In the genomic region with DNA sequence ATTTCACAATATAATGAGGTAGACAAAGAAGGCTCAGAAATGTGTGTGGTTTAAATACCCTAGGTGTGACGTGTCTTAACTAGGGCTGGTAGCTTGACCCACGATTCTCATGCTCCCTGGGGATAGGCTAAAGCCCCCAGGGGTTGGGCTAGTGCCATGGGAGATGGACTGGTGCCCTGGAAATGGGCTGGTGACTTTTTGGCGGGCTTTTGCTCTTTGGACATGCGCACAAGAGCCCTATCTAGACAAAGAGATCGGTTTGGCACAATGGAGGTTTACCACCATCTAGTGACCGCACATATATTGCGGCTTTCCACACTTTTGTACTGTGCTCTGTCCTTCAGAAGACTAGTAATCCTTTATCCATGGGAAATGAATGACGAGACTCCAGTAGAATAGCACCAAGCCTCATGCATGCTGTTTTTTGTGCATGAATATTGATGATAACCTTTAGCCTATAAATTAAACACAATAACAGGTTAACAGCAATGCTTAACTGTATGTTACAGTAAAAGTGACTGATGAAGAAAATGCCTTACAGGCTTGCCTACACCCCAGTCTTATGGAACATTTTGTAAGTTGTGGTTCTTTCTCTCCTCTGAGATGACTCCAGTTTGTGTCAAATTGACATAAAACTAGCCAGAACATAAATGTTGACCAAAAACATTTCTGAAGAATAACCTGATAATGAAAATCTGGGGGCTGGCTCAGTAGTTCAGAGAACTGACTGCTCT, we compare ENCODE assay signal across 8 mouse cellular contexts. TPM values are rescaled to one million over a fixed set of nuclear protein-coding genes. Genes with fewer than 3 reads are reported as not detected.
A peak's percentile ranks its signal among the peaks of the same experiment; 100 is the strongest.
DNase-seq lines count a peak whose midpoint lies in the region; ATAC-seq and TF ChIP-seq lines count a peak whose summit lies in the region.
"Not testable (repeated sequence)": the region's sequence is repeated elsewhere in the genome, so short reads cannot be mapped to it uniquely, and the experiment has no call there.

No protein-coding gene starts in this region.

- peak overlapping the region; percentile 70 for H3K9ac ChIP-seq in MEL (ENCODE audit: control insufficient read depth, low read depth, low read length, poor library complexity, severe bottlenecking)
- peak overlapping the region; percentile 46 for H3K9ac ChIP-seq in forebrain, embryonic 16.5 days (replicated peaks; ENCODE audit: low read depth, low read length)
- H3K9ac ChIP-seq in liver, embryonic 13.5 days, result not testable (repeated sequence)

- not testable (repeated sequence) for H3K27me3 ChIP-seq in MEL (ENCODE audit: control insufficient read depth in 1 of 2, insufficient read depth in 2 of 2, low read length in 2 of 2); cerebellum, adult 2 months (ENCODE audit: control insufficient read depth, insufficient read depth, low read length); forebrain, embryonic 16.5 days (replicated peaks; ENCODE audit: control insufficient read depth, insufficient read depth, low read length); liver, embryonic 13.5 days

- peak overlapping the region; percentile 39 to 41 for H3K4me3 ChIP-seq in MEL (ENCODE audit: control insufficient read depth in 1 of 2, insufficient read depth in 1 of 2, low read depth in 2 of 2, low read length in 2 of 2)
- H3K4me3 ChIP-seq in cerebellum, adult 2 months (replicated peaks; ENCODE audit: insufficient read depth, low read depth, low read length), result not testable (repeated sequence)
- H3K4me3 ChIP-seq in forebrain, embryonic 16.5 days (replicated peaks; ENCODE audit: low read length), result peak overlapping the region; percentile 37
- H3K4me3 ChIP-seq in liver, embryonic 13.5 days (replicated peaks), result 0 out of 2 replicates have a peak overlapping the region, but pooled peaks have one; percentile 2

- peak overlapping the region; percentile 41 for H3K27ac ChIP-seq in MEL (ENCODE audit: control insufficient read depth, low read depth, low read length)
- not testable (repeated sequence) for H3K27ac ChIP-seq in cerebellum, adult 2 months (ENCODE audit: insufficient read depth, low read length); liver, embryonic 13.5 days
- H3K27ac ChIP-seq in forebrain, embryonic 16.5 days (ENCODE audit: low read length), result peak overlapping the region; percentile 64

- not testable (repeated sequence) for TF ChIP-seq EP300 in MEL (IDR thresholded peaks at IDR 0.05; ENCODE audit: low read depth in 1 of 2, low read length in 2 of 2)

- WGBS in cerebellum, adult 2 months, result 13% methylated on average over 8 of the region's 8 CpGs
- WGBS in forebrain, embryonic 16.5 days, result 26% methylated on average over 8 of the region's 8 CpGs
- 30% methylated on average over 8 of the region's 8 CpGs for WGBS in liver, embryonic 13.5 days (ENCODE audit: insufficient replicate concordance)

- TF ChIP-seq CTCF in MEL (IDR thresholded peaks at IDR 0.05 in 2 of 3, conservative IDR thresholded peaks at IDR 0.05 in 1 of 3; ENCODE audit: control insufficient read depth in 1 of 3, insufficient read depth in 1 of 3, low read depth in 2 of 3, low read length in 3 of 3, poor library complexity in 1 of 3, severe bottlenecking in 1 of 3), result peak in 2 of 3 experiments; percentile 47 to 57; a peak in 4 of 6 replicates
- TF ChIP-seq CTCF in cerebellum, adult 2 months (IDR thresholded peaks at IDR 0.05; ENCODE audit: borderline replicate concordance, insufficient read depth, low read depth, low read length), result peak; percentile 61

- not testable (repeated sequence) for TF ChIP-seq POLR2A in MEL (IDR thresholded peaks at IDR 0.05; ENCODE audit: control insufficient read depth in 1 of 2, insufficient read depth in 1 of 2, low read depth in 1 of 2, low read length in 2 of 2, poor library complexity in 1 of 2); cerebellum, adult 2 months (IDR thresholded peaks at IDR 0.05; ENCODE audit: borderline replicate concordance, insufficient read depth, low read length)

- H3K4me1 ChIP-seq in MEL (ENCODE audit: control insufficient read depth in 1 of 2, insufficient read depth in 2 of 2, low read length in 2 of 2); cerebellum, adult 2 months (ENCODE audit: control insufficient read depth, insufficient read depth, low read length); forebrain, embryonic 16.5 days (replicated peaks; ENCODE audit: control insufficient read depth, insufficient read depth, low read length); liver, embryonic 13.5 days (replicated peaks): not testable (repeated sequence)

- DNase-seq in MEL (ENCODE audit: low read depth, low spot score), result peak; percentile 67
- DNase-seq in cerebellum, adult 2 months, result peak; percentile 30 to 42
- DNase-seq in heart, postnatal 4 days, result peak; percentile 52
- peak; percentile 7 to 56 for DNase-seq in kidney, postnatal 36 days
- DNase-seq in liver, embryonic 13.5 days, result not testable (repeated sequence)
- peak; percentile 45 for DNase-seq in naive thymus-derived CD4-positive, alpha-beta T cell, adult 2 months (ENCODE audit: low read depth)
- peak; percentile 60 for DNase-seq in testis, postnatal 10 days (ENCODE audit: low spot score)

- H3K79me2 ChIP-seq in MEL (ENCODE audit: control insufficient read depth, insufficient read depth, low read length, poor library complexity), result not testable (repeated sequence)

- H3K9me3 ChIP-seq in MEL (replicated peaks; ENCODE audit: insufficient read depth, low read length); forebrain, embryonic 16.5 days (ENCODE audit: control insufficient read depth, low read length); liver, embryonic 13.5 days (replicated peaks): not testable (repeated sequence)

- peak; percentile 97 for ATAC-seq in forebrain, embryonic 16.5 days
- ATAC-seq in liver, embryonic 13.5 days (ENCODE audit: low read depth), result peak; percentile 48

- peak; percentile 56 for TF ChIP-seq RAD21 in MEL (IDR thresholded peaks at IDR 0.05; ENCODE audit: low read depth, low read length)

- H3K36me3 ChIP-seq in MEL (ENCODE audit: control insufficient read depth in 1 of 2, insufficient read depth in 2 of 2, low read length in 2 of 2); forebrain, embryonic 16.5 days (ENCODE audit: control insufficient read depth, insufficient read depth); liver, embryonic 13.5 days: not testable (repeated sequence)

- H3K4me2 ChIP-seq in forebrain, embryonic 16.5 days (ENCODE audit: low read length), result peak overlapping the region; percentile 55
- H3K4me2 ChIP-seq in liver, embryonic 13.5 days, result peak overlapping the region; percentile 41

TF ChIP-seq in MEL, 35 proteins besides CTCF, POLR2A, EP300 and RAD21:
- TF ChIP-seq E2F4 (IDR thresholded peaks at IDR 0.05; ENCODE audit: borderline replicate concordance, low read depth, low read length), result peak; percentile 79; the same call in 1 of the 2 replicates
- peak; percentile 61 for TF ChIP-seq NRF1 (IDR thresholded peaks at IDR 0.05; ENCODE audit: insufficient read depth, low read depth, low read length, poor library complexity, severe bottlenecking)
- TF ChIP-seq SMC3 (IDR thresholded peaks at IDR 0.05; ENCODE audit: low read depth, low read length), result peak; percentile 46
TF ChIP-seq in MEL: peak in this region for 3; not testable (repeated sequence) for 32.

RNA-seq across cellular contexts. Expression of a gene that starts 27.5 kb away (rescaled TPM):
- 18.0 and 18.8 TPM in 2 replicates for total RNA-seq in MEL (2012; rRNA removed)
- polyA plus RNA-seq in MEL (2012; ENCODE audit: insufficient read depth in 1 of 2, insufficient read length in 2 of 2, low read depth in 1 of 2, low replicate concordance in 2 of 2, missing spikeins in 1 of 2), result 100 to 1,000 TPM in 1 of 2 experiments, 10 to 100 TPM in 1; 13.6 to 364 TPM
- 37.5 and 38.5 TPM in 2 replicates for polyA plus RNA-seq in cerebellum, adult 2 months (2012; rRNA removed)
- 32.2 and 34.9 TPM in 2 replicates for polyA plus RNA-seq in forebrain, embryonic 16.5 days (2015; fragmentation: Nextera tagmentation; extraction: Ambion mirVana)
- total RNA-seq in heart, postnatal 4 days (2021), result 10 to 100 TPM in 1 of 2 experiments, 1 to 10 TPM in 1; 9.3 to 11.2 TPM
- 8.9 and 9.7 TPM in 2 replicates for polyA plus RNA-seq in liver, embryonic 13.5 days (2015; fragmentation: Nextera tagmentation; extraction: Ambion mirVana)

RNA-seq across cellular contexts. Expression of a gene that starts 48.5 kb away (rescaled TPM):
- total RNA-seq in MEL (2012; rRNA removed), result 2.9 and 3.1 TPM in 2 replicates
- polyA plus RNA-seq in MEL (2012; ENCODE audit: insufficient read depth in 1 of 2, insufficient read length in 2 of 2, low read depth in 1 of 2, low replicate concordance in 2 of 2, missing spikeins in 1 of 2), result 100 to 1,000 TPM in 1 of 2 experiments, 1 to 10 TPM in 1; 2.2 to 259 TPM
- polyA plus RNA-seq in cerebellum, adult 2 months (2012; rRNA removed), result 1.6 and 2.1 TPM in 2 replicates
- 3.3 and 7.5 TPM in 2 replicates for polyA plus RNA-seq in forebrain, embryonic 16.5 days (2015; fragmentation: Nextera tagmentation; extraction: Ambion mirVana)
- total RNA-seq in heart, postnatal 4 days (2021), result 1 to 10 TPM; 2.8 to 3.3 TPM
- polyA plus RNA-seq in liver, embryonic 13.5 days (2015; fragmentation: Nextera tagmentation; extraction: Ambion mirVana), result 1.4 and 1.5 TPM in 2 replicates
